Mouse (Mus musculus) megakaryocyte, embryonic 14.5 days (primary cell): ENCODE results near the gene Matk.

ENCODE experiments used
- FLI1 ChIP-seq: IDR thresholded peaks from 2 replicates; pipeline ENCODE4 v1.6.1; 2012; ENCODE audit warnings: low read length, inconsistent platforms, mixed read lengths
- GATA1 ChIP-seq: IDR thresholded peaks from 3 replicates; pipeline ENCODE4 v1.6.1; 2012; ENCODE audit warnings: mixed read lengths, low read length, inconsistent platforms, borderline replicate concordance

DNA sequence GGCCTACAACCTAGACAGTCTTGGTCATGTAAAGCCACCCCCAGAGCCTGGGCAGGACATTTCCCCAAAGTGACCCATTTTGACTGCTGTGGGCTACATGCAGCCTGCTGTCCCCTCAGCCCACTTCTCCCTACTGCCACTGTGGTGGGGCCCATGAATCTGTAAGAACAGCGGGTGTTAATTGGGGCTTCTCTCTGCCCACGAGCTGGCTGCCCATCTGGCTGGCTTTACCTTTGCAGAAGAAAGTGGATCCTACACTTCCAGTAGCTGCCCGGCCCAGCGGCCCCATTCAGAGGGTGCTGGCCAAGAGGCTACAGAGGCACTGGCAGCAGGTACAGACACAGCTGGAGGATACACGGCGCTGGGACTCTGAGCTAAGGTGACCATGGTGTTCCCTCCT lies 7.6 kb upstream of the Matk start:
- TF ChIP-seq GATA1 (no peak), FLI1 (no peak)
